Mouse (Mus musculus) megakaryocyte, embryonic 14.5 days (primary cell): ENCODE results near the gene Gm9944.

Source experiments
- FLI1 ChIP-seq: IDR thresholded peaks from 2 replicates; pipeline ENCODE4 v1.6.1; 2012; ENCODE audit warnings: low read length, inconsistent platforms, mixed read lengths
- GATA1 ChIP-seq: IDR thresholded peaks from 3 replicates; pipeline ENCODE4 v1.6.1; 2012; ENCODE audit warnings: mixed read lengths, low read length, inconsistent platforms, borderline replicate concordance

- TF ChIP-seq GATA1 (no peak), FLI1 (no peak)
Measured at GRCm38 (mm10) chr4:144441582-144441981, 11.5 kb downstream of the Gm9944 start.
